Mouse (Mus musculus) heart, adult 11 months (tissue): ENCODE data around the gene Slc20a1.

Source experiments
- DNase-seq: peaks from one replicate; pipeline ENCODE4 v3.0.0; 2022

Slc20a1 gene

GRCm38 (mm10) chr2:129227011-129227529 is 28.5 kb downstream of the Slc20a1 start:
- peak; percentile 73 for DNase-seq

GRCm38 (mm10) chr2:129227709-129228108 is 29.1 kb downstream of the Slc20a1 start:
- DNase-seq: peak; percentile 41

GRCm38 (mm10) chr2:129228571-129228970 is 30.0 kb downstream of the Slc20a1 start:
- peak; percentile 61 for DNase-seq

GRCm38 (mm10) chr2:129229316-129229715 is 30.8 kb downstream of the Slc20a1 start:
- peak; percentile 52 for DNase-seq

GRCm38 (mm10) chr2:129232023-129232422 is 33.5 kb downstream of the Slc20a1 start:
- peak; percentile 57 for DNase-seq

- peak; percentile 89 for DNase-seq
Measured at GRCm38 (mm10) chr2:129232484-129232883, 33.9 kb downstream of the Slc20a1 start.

- DNase-seq: peak; percentile 36
Measured at GRCm38 (mm10) chr2:129233218-129233617, 34.7 kb downstream of the Slc20a1 start.

- DNase-seq: no peak
Measured at GRCm38 (mm10) chr2:129233803-129234477, 35.4 kb downstream of the Slc20a1 start.

- peak; percentile 29 for DNase-seq
Measured at GRCm38 (mm10) chr2:129234731-129235130, 36.2 kb downstream of the Slc20a1 start.

- peak; percentile 70 for DNase-seq
Measured at GRCm38 (mm10) chr2:129236526-129236925, 38.0 kb downstream of the Slc20a1 start.

- peak; percentile 56 for DNase-seq
Measured at GRCm38 (mm10) chr2:129240726-129241432, 42.3 kb downstream of the Slc20a1 start.

- DNase-seq: peak; percentile 65
Measured at GRCm38 (mm10) chr2:129241845-129242833, 43.6 kb downstream of the Slc20a1 start.

GRCm38 (mm10) chr2:129243005-129243404 is 44.4 kb downstream of the Slc20a1 start:
- DNase-seq: peak; percentile 40

GRCm38 (mm10) chr2:129243786-129244185 is 45.2 kb downstream of the Slc20a1 start:
- peak; percentile 90 for DNase-seq

- peak; percentile 91 for DNase-seq
Measured at GRCm38 (mm10) chr2:129244446-129245120, 46.0 kb downstream of the Slc20a1 start.

- DNase-seq: peak; percentile 72
Measured at GRCm38 (mm10) chr2:129245618-129246017, 47.1 kb downstream of the Slc20a1 start.

- peak; percentile 79 for DNase-seq
Measured at GRCm38 (mm10) chr2:129246436-129246835, 47.9 kb downstream of the Slc20a1 start.

GRCm38 (mm10) chr2:129246924-129247323 is 48.4 kb downstream of the Slc20a1 start:
- DNase-seq: peak; percentile 61

GRCm38 (mm10) chr2:129247707-129248121 is 49.1 kb downstream of the Slc20a1 start:
- DNase-seq: peak; percentile 64

- peak; percentile 41 for DNase-seq
Measured at GRCm38 (mm10) chr2:129249321-129249720, 50.8 kb downstream of the Slc20a1 start.

- peak; percentile 66 for DNase-seq
Measured at GRCm38 (mm10) chr2:129252836-129253630, 54.5 kb downstream of the Slc20a1 start.
